Mouse (Mus musculus): ENCODE measurements at regions not wholly inside any gene's neighbourhood (a gene's known extent, or its start where the extent isn't known, plus 50 kb on each side); places are given as distances from the start of the nearest gene placed in this dataset.

DNA sequence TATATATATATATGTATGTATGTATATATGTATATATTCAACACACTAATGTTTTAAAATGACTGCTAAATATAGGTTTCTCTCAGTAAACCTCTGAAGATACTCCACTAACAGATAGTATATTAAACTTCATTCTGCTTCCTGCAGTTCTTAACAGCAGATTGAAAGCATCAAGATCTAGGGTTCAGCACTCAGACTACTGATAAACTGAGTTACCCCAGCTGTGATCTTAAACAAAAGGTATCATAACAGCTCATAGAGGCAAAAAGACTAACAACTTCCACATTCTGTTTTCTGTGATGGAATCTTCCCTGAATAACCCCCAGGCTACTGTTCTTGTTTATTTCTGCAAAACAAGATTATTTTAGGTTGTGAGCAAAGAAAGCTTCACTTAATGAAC, 564.8 kb downstream of the Arl4a start:
- DNase-seq (ENCODE audit: inconsistent age in 2 of 2, low spot score in 1 of 2) = no peak

All from adrenal gland, adult (tissue).